Mouse (Mus musculus) kidney, adult 9 months (tissue): ENCODE results near the gene Ints6l.
"Not testable (repeated sequence)": the region's sequence is repeated elsewhere in the genome, so short reads cannot be mapped to it uniquely, and the experiment has no call there.

Experiments used
- DNase-seq: peaks from one replicate; pipeline ENCODE4 v3.0.0; 2022

Ints6l gene

DNA sequence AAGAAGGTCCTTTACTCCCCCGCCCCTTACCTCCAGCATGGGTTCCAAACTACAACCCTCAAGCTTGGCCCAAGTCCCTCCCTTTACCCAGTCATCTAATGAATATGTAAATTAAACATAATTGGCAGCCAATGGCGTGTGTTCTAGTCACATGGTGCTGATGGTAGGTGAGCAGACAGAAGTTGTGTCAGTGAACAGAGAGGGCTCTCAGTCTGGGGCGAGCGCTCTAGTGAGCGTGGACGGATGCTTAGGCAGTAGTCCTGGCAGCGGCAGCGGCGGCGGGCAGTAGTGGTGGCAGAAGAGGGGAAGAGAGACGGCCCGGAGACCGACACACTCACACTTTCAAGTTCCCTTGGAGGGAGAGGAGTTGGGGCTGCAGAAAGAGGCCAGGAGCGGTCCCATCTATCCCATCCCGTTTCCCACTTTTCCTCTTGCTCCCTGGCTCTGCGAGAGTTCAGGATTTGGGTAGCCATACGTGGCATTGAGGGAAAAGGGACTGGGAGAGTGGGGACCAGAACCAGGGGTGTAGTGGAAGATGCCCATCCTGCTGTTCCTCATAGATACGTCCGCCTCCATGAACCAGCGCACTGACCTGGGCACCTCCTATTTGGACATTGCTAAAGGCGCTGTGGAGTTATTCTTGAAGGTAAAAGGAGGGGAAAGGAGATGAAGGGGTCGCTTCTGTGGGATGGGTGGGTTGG is at the start of gene Ints6l:
TSS of gene Ints6l (plus strand) at position 187 of the 701 bp plus-strand sequence.
- peak; percentile 87 for DNase-seq

DNA sequence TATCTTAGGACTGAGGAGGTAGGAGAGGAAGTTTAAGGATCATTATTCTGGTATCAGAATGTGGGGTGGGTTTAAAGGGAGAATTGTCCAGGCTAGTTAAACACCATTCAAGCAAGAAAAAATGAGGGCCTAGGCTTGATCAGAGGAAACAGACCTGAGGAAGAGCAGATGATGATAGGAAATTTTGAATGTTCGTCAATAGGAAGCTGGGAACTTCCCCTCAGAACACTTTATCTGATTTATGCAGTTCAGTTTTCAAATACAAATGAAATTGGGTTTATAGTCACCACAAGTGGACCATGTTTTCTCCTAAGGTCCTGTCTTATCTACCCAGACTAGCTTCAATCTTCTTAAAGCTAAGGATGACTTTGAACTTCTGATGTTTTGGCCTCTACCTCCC is 49.2 kb upstream of the Ints6l start:
- no peak for DNase-seq

DNA sequence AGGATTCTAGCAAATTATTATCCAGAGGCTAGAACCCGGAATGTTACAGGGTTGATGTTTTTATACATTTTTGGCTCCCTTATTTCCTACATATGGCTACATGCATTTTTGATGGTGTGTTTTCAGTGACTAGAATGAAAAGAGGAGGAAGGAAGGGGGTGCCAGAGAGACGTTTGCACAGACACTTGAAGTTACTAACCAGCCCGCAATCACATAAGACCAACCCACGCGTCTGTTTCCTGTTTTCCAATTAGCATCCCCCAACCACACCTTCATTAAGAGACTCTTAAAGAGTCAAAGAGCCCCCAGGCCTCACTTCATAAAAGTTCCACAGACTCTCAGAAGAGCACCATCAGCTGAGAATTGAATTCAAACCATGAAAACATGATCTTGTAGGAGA is 48.5 kb upstream of the Ints6l start:
- no peak for DNase-seq

DNA sequence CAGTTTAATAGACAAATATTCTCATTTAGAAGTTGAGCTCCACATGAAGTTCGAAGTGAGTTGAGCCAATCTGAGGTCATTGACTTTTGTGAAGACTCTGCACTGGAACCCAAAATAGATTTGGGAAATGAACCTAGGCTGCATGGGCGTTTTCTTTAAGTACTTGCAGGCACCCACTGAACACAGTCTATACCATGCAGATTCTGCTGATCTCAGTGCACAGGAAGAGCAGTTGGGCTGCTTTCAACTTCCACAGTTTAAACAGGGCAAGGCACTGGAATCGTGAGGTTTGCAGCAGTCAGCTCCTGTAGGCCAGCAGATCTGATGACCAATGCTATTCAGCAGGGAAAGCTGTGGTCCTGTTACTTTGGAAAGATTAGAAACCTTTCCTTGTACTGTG is 38.4 kb upstream of the Ints6l start:
- DNase-seq: no peak

DNA sequence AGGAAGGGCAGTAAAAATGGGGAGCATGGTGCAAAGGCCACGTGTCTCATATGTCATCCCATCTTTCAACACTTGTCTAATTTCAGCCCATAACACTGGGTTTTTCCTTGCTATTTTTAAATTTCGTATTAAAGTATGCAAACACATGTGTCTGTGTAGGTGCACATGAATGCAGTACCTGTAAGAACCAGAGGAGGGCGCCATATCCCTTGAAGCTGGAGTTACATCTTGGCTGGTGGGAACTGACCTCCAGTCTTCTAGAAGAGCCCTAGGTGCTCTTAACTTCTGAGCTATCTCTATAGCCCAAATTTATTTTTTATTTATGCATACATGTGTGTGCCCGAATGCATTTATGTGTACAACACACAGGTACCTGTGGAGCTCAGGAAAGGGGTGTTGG is 37.1 kb upstream of the Ints6l start:
- DNase-seq: no peak

DNA sequence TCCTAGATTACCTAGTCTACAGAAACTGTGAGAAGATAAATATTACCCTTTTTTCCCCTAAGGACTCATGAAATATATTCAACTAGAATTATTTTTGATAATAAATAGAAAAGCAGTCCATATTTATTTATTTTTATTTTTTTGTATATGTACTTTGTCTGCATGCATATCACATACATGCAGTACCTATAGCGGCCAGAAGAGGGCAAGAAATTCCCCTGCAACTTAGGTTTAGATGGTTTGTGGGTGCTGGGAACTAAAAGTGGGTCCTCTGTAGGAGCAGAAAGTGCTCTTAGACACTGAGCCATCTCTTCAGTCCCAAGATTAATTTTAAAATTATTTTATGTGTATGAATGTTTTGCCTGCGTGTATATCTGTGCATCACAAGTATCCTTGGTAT is 24.1 kb upstream of the Ints6l start:
- DNase-seq: no peak

DNA sequence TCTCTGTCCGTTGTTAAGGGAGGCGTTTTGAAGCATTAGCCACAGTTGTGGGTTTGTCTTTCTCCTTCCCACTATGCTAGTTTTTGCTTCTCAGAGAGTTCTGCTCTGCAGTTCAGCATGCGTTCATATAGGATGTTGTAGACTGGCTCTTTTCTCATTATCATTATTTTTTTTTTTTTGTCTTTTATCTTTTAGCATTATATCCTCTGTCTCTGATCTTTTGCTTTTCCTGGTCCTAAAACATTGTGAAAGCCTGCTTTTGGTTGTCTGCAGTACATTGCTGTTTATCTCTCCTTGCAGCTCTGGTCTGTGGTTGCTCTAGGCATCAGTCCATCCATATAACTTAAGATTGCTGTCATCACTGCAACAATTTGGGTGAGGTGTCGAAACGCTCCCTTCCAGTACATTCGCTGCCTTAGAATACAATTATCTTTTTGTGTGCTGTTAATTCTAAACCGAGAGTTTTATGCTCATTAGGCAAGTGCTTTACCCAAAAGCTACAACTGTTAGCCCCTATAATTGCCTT is 18.8 kb upstream of the Ints6l start:
- DNase-seq: no peak

DNA sequence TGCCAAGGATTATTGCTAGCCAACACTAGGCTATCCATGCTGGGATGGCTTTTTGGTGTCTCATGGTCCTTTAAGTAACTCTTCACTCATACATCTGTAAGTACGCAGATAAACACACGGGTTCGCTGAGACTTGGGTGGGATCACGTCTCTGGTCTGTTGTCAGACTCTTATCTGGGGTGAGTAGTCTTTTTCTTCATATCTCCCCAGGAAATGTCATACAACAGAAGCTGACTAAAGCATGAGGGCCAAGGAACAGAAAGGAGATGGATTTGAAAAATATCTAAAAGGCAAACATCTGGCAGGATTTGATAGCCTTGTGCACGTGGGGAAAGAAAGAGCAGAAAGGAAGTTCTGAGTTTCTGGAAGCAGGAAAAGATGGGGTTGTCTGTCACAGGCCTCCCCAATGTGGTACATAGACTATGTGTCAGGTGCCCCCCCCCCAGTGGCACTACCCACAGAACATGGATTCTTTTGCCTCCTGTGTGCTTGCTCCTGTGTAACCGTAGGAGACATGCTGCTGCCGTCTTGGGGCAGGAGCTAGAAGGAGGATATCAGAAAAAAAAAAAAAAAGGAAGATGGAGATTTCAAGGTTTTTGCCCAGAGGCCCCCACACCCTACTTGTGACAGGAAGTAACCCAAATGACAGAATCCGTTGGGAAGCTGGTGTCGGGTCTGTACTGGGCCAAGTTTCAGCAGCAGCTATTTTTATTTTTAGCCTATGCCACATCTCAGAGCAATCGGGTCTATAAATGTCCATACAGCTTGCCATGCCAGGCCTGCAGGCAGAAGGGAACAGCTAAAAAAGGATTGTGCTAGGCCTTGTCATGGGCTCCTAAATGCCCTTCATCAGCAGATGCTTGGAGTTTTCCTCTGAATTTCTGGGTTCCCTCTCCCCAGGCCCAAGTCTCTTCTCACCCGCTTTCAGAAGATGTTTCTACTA is 7.9 kb upstream of the Ints6l start:
- no peak for DNase-seq

DNA sequence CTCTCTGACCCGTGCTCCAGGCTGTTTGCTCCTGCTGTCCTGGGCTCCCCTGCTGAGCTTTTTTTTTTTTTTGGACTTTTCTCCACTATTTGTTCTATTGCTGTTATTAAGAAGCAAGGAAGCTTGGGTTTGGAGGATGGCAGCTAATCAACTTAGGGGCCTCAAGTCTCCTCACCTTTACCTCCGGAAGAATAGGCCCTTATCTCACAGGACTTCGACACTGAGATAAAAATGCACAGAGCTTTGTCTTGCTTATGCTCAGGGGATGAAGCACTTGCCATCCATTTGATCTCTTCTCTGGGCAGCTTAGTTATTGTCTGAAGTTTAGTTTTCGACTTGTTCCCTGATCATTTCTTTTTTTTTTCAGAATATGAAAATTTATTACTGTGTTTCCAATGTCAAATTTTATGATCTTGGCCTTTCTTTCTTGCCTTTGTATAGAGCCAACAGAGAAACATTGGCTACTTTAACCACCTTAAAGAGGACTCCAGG is 7.1 kb upstream of the Ints6l start, which contains the start of gene Gm2174:
TSS of gene Gm2174 (plus strand) at position 442 of the 492 bp plus-strand sequence.
- DNase-seq: no peak

DNA sequence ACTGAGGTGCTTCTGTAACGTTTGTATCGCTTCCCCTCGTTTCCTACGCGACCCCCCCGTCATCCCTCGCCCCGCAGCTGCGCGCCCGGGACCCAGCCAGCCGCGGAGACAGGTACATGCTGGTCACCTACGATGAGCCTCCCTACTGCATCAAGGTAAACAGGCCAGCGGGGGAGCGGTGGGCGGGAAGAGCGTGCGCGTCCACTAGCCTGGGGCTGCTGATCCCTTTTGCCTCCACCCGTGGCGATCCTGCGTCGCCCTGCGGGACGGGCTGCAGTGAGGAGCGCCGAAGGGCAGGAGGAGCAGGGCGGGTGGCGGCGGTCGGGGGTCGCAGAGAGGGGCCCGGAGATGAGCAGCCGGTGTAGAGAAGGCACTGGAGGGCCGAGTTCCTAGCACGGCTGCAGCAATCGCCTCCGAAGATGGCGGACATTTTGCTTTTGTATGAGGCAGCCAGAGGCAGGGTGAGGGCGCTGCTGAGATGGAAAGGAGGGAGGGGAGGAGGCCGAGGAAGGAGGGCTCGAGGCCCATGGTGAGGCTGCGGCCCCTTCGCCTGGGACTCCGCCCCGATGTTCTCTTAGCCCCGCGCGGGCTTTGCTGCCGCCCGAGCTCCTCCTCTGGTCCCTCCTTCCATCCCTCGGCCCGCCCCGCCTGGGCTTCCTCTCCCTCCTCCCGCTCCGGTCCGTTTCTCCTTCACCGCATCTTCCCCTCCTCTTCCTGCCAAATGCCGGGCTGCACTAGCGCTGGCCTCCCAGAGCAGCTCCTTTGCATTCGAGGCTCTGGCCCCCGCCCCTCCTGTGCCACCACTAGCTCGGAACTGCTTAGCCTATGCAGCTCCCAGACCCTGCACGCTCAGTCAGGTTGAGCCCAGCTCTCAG is 952 bp downstream of the Ints6l start:
- DNase-seq: peak; percentile 92

DNA sequence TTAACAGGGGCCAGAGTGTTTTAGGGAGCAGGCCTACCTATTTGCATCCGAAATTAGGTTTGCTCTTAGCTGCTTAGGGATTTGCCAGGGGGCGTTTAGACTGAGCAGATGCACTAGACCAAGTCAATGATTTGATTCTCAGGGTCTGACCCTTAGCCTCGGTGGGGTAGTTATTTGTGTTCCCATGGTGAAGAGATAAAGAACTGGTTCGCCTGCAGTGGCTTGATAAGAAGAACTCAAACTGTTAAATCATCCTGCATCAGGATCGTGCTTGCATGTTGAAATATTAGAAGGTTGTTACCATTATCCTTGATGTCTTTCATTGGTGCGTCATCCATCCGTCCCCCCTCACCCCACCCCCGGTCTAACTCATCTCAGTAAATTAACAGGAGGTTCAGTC is 1.7 kb downstream of the Ints6l start:
- DNase-seq: peak; percentile 10

DNA sequence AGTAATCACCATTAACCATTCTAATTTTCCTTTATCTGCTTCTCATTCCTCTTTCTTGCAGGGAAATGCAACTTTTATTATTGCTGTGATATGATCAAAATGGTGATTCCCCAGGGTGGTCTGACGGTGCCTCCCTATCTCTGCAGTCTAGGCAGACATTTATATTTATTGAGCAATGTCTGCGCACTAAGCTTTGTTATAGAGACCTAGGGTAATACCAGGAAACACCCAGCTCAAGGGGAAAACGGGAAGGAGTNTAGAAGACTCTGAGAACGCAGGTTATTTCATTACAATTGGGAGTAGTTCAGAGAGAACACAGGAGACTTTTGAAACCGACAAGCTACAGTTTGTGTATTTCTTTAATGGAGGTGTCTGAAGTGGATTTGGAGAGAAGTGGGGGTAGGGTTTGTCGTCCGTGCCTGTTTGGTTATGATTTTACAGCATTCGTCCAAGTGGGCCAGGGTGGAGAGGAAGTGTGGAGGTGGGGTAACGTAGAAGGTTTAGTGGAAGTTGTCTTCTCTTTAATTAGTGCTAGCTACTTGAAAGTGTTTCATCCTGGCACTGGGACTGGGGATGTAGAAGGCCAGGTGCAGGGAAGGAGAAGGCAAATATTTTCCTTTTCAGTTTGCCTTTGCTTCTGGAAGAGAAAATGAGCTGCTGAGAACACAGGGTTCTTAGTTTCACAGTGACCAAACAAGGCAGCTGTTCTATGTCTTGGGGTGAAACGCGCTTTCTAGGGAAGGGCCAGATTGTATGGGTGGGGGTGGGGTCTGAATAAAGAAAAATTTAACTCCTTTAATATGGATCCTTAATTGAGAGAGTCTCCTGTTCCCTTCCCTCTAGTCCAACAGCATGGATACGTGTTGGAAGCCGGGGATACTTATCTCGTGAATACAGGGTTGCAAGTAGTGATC is 7.6 kb downstream of the Ints6l start:
- DNase-seq: no peak

DNA sequence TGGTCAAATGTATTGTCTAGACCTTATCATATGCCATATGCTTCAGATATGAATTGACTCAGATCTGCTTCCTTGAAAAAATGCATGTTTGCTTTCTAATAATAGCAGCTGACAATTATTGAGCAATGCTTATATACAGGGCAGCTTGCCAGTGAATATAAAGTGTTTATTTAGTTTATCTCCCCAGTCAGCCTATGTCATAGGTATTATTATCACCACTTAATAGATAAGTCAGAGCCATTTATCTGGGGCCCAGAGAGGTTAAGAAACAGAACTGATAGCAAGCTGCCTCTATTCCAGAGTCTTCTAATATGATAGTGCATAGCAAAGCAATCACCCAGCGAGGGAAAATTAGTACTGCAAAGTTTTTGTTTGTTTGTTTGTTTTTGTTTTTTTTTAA is 10.2 kb downstream of the Ints6l start:
- no peak for DNase-seq

DNA sequence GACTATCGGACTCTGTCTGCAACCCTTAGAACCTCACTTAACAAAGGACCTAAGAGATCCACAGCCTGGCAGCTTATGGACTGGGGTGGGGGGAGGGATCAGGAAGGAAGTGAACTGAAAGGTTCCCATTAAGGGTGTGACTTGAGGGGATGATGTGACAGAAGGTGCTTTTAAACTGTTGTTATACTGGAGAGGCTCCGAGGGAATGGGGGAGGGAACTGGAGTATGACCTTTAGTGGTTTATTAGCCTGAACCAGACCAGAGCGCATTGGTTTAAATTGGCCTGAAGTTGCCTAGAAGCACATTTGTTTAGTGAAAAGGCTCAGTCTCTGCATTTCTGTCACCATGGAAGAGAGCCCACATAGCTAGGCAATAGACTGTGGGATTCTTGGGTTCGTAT is 13.0 kb downstream of the Ints6l start:
- peak; percentile 33 for DNase-seq

DNA sequence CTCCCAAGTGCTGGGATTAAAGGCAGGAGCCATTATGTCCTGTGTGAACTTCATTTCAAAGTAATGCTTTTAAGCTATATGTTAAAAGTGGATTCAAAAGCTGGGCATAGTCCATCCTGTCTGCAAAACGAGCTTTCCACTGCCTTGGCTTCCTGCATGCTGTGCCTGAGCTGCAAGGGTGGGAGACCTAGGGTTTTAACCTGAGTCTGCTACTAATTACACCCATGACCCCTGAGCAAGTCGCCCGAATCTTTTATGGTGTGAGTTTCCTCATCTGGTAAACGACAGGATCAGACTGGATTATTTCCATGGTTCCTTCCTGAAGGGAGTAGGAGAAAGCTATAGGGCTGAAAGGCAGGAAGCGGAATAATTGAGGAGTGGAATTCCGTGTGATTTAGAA is 13.8 kb downstream of the Ints6l start:
- peak; percentile 22 for DNase-seq

DNA sequence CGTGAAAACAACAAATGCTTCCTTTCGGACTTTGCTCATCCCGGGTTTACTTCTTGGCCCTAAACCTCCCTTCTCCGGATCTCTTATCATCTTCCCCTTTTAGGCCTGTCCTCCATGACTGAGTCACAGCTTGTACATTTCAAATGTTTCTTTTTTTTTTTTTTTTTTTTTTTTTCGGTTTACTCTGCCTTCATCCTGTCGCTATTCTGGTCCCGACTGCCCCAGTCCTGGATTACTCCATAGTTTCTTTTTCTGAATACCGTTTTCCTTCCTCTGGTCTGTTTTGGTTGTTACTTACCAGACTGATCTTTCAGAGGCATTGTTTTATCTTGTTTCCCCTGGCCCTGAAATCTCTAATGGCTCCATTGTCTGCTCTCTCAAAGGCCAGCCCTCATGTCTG is 19.4 kb downstream of the Ints6l start:
- no peak for DNase-seq

DNA sequence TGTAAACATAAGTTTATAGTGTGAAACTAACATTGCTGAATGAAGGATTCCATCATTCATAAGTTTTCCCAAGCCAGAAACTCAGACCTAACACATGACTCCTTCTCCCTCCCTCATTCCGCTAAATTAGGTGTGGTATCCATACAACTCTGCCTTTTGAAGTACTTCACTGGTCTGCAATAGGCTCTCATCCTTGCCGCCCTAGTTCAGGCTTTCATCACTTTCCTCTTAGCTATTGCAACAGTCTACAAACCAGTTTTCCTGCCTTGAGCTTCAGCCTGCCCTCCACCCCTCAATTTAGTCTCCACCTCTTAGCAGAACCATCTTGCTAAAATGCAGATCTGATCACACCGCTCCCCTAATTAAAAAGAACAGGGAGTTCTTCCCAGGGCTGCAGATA is 22.9 kb downstream of the Ints6l start:
- DNase-seq: no peak

DNA sequence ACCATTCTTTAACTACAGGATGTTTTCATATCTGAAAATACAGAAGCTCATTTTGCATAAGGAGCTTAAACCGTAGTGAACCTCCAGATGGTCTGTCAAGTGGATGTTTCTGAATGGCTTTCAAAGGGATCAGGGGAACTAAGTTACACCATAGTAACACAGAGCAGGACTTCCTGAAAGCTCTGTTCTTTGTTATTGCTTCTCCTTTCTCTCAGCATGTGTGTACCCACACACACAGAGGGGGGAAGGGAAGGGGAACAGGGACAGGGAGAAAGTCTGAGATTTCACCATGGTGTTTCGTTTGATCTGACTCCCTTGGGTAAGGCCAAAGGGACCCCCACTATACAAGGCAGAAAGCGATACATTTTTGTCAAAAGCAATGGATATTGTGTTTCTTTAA is 27.2 kb downstream of the Ints6l start:
- DNase-seq: no peak

DNA sequence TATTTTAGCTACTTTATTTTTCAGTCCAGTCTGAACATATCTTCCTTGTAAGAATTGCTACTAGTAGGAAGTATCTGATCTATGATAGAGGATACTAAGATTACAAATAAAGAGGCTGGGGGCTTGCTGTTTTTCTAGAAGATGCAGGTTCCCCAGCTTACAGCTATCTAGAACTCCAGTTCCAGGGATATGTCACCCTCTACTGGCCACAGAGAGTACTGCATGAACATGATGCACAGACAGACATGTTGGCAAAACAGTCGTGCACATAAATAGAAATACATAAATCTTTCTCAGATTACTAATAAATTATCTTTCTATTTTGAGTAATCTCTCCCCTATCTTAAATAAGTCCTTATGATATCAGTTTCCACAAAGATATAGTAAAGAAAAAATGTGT is 35.1 kb downstream of the Ints6l start:
- peak; percentile 76 for DNase-seq

DNA sequence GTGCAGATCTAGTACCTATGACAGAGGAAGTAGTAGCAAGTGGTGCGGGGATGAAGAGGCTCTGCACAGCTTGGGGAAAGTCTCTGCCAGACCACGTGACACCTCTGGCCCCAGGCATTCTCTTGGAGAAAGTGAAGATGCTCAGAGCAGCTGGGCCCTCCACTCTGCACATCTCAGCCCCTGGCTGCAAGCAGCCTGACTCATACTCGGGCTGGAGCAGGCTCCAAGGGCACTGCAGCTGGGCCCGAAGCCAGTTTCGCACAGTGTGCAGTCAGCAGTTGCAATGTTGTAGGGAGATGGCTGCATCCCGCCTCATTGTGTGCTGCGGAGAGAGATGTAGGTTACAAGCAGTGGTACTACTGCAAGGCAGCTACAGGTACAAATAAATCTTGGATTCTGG is 42.6 kb downstream of the Ints6l start:
- DNase-seq: no peak

DNA sequence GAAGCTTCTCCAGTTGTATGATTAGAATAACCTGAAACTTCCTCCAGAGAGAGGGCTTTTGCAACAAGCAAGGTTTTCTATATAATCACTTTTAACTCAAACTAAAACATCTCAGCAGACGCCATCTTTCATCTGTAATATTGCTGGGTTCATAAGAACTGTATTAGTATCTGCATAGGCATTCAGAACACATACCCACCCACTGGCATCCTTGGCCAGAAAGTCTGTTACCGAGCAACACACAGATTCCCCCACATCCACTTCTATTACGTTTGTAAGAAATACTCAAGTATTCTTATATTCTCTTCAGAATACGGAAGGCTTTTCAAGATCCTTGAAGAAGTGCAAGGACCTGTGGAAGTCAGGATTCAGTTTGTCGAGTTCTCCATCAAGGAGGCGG is 69.8 kb downstream of the Ints6l start, which contains the start of gene Gm10477:
TSS of gene Gm10477 (plus strand) at position 301 of the 400 bp plus-strand sequence.
- DNase-seq: not testable (repeated sequence)
